Mouse (Mus musculus) spleen, adult 2 months (tissue): Measurements from ENCODE around the gene Adig. TPM values are rescaled to one million over a fixed set of nuclear protein-coding genes. Genes with fewer than 3 reads are reported as not detected.

Experiments
- DNase-seq, 2 experiments: peaks; one replicate each; pipeline versions ENCODE4 v3.0.0 to v3.0.0-alpha.2; 2012 to 2021; ENCODE audit warnings: low spot score in 2 of 2, low read depth in 1 of 2
- H3K27ac ChIP-seq: fragments of 200-500 bp; 2 replicates; pipeline ENCODE4 v1.5.1; 2012; ENCODE audit warnings: low read length, inconsistent platforms; ENCODE audit not compliant: insufficient read depth
- H3K27me3 ChIP-seq: fragments of 200-500 bp; 2 replicates; pipeline ENCODE4 v1.6.1; 2012; ENCODE audit warnings: mild to moderate bottlenecking, moderate library complexity, low read length, inconsistent platforms; ENCODE audit not compliant: control insufficient read depth, insufficient read depth
- H3K36me3 ChIP-seq: fragments of 200-500 bp; 2 replicates; pipeline ENCODE4 v1.6.1; 2012; ENCODE audit warnings: mild to moderate bottlenecking, low read length, inconsistent platforms; ENCODE audit not compliant: control insufficient read depth, insufficient read depth
- H3K4me1 ChIP-seq: fragments of 200-500 bp; 2 replicates; pipeline ENCODE4 v1.6.1; 2011; ENCODE audit warnings: inconsistent platforms; ENCODE audit not compliant: control insufficient read depth, insufficient read depth, insufficient read length
- H3K4me3 ChIP-seq: fragments of 200-500 bp; 2 replicates; pipeline ENCODE4 v1.5.1; 2011; ENCODE audit warnings: mild to moderate bottlenecking, inconsistent platforms; ENCODE audit not compliant: insufficient read depth, insufficient read length; ENCODE audit errors: extremely low read depth
- CTCF ChIP-seq: fragments of 200-500 bp; IDR thresholded peaks from 2 replicates; pipeline ENCODE4 v1.5.1; 2011; ENCODE audit warnings: mild to moderate bottlenecking, inconsistent platforms; ENCODE audit not compliant: insufficient read depth, insufficient read length, insufficient replicate concordance; ENCODE audit errors: extremely low read depth
- POLR2A ChIP-seq: fragments of 200-500 bp; IDR thresholded peaks from 2 replicates; pipeline ENCODE4 v1.6.1; 2011; ENCODE audit warnings: low read depth, low read length, inconsistent platforms
- WGBS: fragments of 180-500 bp; shearing (Covaris S2); methylation state at CpG from one replicate; pipeline ENCODE4 v1.1.7; 2018; 5-methylcytosine and 5-hydroxymethylcytosine counted together
- polyA plus RNA-seq: library from polyadenylated mRNA; depleted of rRNA; stranded (reverse); fragments of >200 nt; gene quantifications from 2 replicates; pipeline ENCODE4 v1.2.3, GENCODE M21; 2012; rRNA removed

The Adig gene
- 0.65 and 0.67 TPM in 2 replicates for polyA plus RNA-seq

DNA sequence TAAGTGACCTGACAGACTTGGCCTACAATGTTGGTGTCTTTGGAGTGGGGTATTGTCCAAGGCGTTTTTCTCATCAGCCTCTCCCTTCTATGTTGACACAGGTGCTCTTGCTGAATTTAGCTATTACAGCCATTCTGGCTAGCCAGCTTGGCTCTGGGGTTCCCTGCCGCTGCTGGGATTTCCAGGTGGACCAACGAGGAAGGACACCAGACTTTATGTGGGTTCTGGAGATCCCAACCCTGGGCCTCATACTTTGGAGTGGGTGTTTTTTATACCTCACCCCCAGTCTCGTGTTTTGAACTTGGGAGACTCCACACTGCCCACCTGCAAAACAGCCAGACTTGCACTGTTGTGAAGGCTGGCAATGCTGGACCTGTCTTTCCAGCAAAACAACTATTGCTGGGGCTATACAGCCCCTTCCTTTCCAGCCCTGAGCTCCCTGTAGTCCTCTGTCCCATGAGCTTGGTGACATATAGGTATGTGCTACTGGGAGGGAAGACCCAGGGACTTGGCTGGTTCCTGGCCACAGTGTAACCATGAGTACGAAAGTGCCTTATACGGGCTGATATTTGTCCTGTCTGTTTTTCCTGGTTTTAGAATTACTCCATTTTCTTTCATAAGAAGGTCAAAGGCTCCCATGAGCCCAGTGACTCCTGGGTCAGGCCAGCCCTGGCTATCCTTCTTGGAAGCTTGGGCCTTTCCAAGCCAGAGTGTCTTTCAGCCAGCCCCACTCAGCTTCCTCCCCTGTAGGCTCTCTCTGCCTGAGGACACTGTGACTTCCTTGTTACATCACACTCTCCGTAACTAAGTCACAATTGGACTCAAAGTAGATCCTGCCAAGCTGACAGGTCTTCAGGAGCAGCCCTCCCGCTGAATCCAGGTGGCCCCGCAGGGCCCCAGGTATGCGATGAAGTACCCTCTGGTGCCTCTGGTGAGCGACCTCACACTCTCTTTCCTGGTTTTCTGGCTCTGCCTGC lies at the start of gene Adig:
Gene Adig, plus strand, starts transcription at position 777 of the 977 bp plus-strand sequence.
- no peak within 1 kb of the TSS for H3K27ac ChIP-seq
- TF ChIP-seq POLR2A (no peak), CTCF (no peak)

DNA sequence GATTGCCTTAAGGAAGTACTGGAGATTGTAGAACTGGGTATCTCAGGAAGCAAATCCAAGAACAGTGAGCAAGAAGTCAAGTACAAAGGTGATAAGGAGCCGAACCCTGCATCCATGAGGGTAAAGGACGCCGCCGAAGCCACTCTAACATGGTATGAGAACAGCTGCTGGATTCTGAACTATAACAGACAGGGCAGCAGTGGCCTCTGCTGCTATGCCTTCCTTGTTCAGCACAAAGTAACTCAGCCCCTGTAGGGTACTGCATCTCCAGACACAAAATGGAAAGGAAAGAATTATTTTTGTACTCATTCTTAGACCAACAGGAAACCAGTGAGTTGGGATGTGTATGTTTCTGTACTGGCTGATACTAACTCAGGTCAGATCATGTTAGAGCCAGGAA lies 46.0 kb upstream of the Adig start:
- Histone ChIP-seq H3K27me3 (no peaks in the 10 kb centered on the region), H3K4me1 (no peaks in the 10 kb centered on the region), H3K27ac (no peak overlapping the region), H3K36me3 (peaks cover 39% of the 10 kb centered on the region), H3K4me3 (no peak overlapping the region)
- no peak for DNase-seq
- 94% methylated on average over 4 of the region's 4 CpGs for WGBS
- TF ChIP-seq CTCF: no peak
- no peak for TF ChIP-seq POLR2A

More for the DNA sequence above, at the start of gene Adig:
- WGBS: 84% methylated on average over 11 of the region's 11 CpGs
- Histone ChIP-seq H3K4me3 (no peak within 1 kb of the TSS), H3K27me3 (no peaks in the 10 kb centered on the region), H3K4me1 (no peaks in the 10 kb centered on the region), H3K36me3 (peaks cover 13% of the 10 kb centered on the region)
- DNase-seq: no peak

DNA sequence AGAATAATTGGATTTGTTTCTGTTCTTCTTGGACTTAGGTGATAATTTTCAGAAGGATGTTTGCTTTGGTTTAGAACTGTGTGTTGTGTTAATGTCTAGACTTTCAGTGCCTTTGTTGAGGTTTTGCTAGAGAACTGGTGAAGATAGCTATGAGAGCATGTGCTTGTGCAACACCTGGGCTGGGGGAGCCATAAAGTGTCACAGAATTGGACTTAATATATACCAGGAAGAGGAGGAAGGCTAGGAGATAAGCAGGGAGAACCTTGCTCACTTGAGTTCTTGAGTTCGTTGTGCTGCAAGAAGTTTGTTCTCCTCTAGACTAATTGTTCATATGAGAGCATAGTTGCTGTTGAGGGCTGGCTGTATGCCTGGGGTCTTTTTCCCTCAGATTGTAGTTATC lies 44.8 kb upstream of the Adig start:
- H3K4me1 ChIP-seq: no peaks in the 10 kb centered on the region
- H3K27ac ChIP-seq: no peak overlapping the region
- WGBS: 100% methylated on average over 1 of the region's 1 CpGs
- DNase-seq: no peak
- H3K27me3 ChIP-seq: no peaks in the 10 kb centered on the region
- TF ChIP-seq POLR2A (no peak), CTCF (no peak)
- H3K36me3 ChIP-seq: peaks cover 37% of the 10 kb centered on the region
- H3K4me3 ChIP-seq: no peak overlapping the region

DNA sequence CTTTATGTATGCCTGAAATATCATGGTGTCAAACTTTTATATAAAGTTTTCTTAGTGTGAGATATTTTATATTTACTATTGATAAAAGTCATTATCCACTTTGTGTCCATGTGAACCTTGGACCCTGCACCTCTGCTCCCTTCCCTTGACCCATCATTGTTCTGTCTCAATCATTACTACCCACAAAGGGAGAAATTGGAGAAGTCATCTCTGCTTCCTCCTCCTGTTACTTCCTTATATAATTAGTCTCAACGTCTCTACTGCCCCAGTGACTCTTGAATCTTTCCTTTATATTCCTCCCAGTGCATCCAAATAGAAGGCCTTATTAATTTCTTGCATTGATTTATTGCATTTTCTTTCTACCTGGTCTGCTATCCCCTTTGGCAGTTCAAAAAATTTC lies 40.0 kb upstream of the Adig start:
- Histone ChIP-seq H3K27ac (no peak overlapping the region), H3K4me1 (no peaks in the 10 kb centered on the region), H3K36me3 (peaks cover 48% of the 10 kb centered on the region), H3K4me3 (no peak overlapping the region), H3K27me3 (no peaks in the 10 kb centered on the region)
- TF ChIP-seq CTCF: no peak
- TF ChIP-seq POLR2A: no peak
- DNase-seq: no peak
- 31% methylated on average over 1 of the region's 1 CpGs for WGBS

DNA sequence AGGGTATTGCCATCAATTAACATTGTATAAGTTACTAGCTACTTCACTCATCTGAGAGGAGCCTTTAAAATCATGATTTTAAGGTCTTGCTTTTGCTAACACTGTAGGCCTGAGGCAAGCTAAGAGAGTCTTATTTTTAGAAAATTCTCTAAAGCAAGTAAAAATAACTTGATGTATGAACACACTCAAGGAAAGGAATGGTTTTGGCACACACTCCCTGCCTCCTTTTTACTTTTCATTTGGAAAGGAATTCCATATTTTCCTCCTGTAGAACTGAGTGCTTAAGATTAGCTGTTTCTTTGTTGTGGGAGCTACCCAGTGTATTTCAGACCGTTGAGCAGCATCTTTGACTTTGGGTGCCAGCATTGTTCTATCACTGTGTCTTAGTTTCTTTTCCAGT lies 28.3 kb upstream of the Adig start:
- TF ChIP-seq POLR2A: no peak
- TF ChIP-seq CTCF: no peak
- no peak for DNase-seq
- WGBS: 92% methylated on average over 1 of the region's 1 CpGs
- Histone ChIP-seq H3K36me3 (peaks cover 44% of the 10 kb centered on the region), H3K27me3 (no peaks in the 10 kb centered on the region), H3K27ac (no peak overlapping the region), H3K4me1 (no peaks in the 10 kb centered on the region), H3K4me3 (no peak overlapping the region)

DNA sequence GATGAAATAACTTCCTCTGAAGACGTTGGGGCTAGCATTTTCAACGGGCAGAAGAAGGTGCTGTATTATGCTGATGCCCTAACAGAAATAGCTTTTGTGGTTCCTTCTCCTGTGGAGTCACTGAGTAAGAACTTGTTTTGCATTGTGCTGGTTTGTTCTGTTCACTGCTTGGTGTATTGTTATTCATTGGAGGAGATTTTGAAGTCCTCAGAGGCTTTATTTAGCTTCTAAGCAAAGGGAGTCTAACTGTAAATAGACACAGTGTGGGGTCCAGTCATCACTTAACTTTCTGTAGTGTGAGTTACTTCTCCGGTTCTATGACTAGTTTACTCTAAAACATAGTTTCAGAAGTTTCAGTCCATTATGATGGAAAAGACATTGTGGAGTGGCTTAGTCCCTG lies 24.8 kb upstream of the Adig start:
- DNase-seq: no peak
- Histone ChIP-seq H3K27ac (no peak overlapping the region), H3K4me3 (no peak overlapping the region), H3K4me1 (no peaks in the 10 kb centered on the region), H3K27me3 (no peaks in the 10 kb centered on the region), H3K36me3 (peaks cover 48% of the 10 kb centered on the region)
- no peak for TF ChIP-seq POLR2A
- 76% methylated on average over 3 of the region's 3 CpGs for WGBS

DNA sequence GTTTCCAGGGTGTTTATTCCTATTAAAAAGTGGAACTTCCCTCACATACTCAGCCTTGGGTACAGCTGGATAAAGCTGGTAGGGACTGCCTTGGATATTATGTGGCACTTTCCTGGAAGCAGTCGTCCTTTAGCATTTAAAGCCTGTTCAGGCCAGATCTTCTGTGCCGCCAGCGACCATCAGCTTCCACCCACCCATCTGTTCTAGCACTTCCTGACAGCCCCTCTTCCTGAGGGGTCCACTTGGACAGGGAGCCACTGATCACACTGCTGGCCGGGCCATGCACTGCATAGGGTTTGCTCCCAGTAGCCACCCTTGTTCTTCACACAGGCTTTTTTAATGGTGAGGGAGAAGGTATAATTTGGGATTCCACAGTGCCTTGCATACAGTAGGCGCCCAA lies 4.0 kb upstream of the Adig start:
- Histone ChIP-seq H3K27me3 (no peaks in the 10 kb centered on the region), H3K4me1 (no peaks in the 10 kb centered on the region), H3K27ac (no peak overlapping the region), H3K4me3 (no peak overlapping the region), H3K36me3 (peaks cover 29% of the 10 kb centered on the region)
- WGBS: 86% methylated on average over 5 of the region's 5 CpGs
- DNase-seq: no peak
- TF ChIP-seq CTCF: no peak
- TF ChIP-seq POLR2A: no peak
